Mouse (Mus musculus): ENCODE results near the gene Tmem229b. TPM values are rescaled to one million over a fixed set of nuclear protein-coding genes. Genes with fewer than 3 reads are reported as not detected.
"Not testable (repeated sequence)": the region's sequence is repeated elsewhere in the genome, so short reads cannot be mapped to it uniquely, and the experiment has no call there.

The Tmem229b gene
- polyA plus RNA-seq, 1 experiment from 2014 or later: 6.5 TPM

- no peaks in the 10 kb centered on the region for H3K9me3 ChIP-seq
- H3K36me3 ChIP-seq: no peaks in the 10 kb centered on the region
- no peak overlapping the region for H3K4me2 ChIP-seq
- ATAC-seq (ENCODE audit: insufficient read depth, low FRiP score, low read depth): no peak
- H3K9ac ChIP-seq: no peak overlapping the region
- no peaks in the 10 kb centered on the region for H3K27me3 ChIP-seq (replicated peaks)
- 42% methylated on average over 3 of the region's 3 CpGs for WGBS
- H3K27ac ChIP-seq: no peak overlapping the region
- no peak overlapping the region for H3K4me3 ChIP-seq (replicated peaks)
- no peaks in the 10 kb centered on the region for H3K4me1 ChIP-seq
These were observed 27.9 kb upstream of the Tmem229b start for GRCm38 (mm10) chr12:79035349-79035748.

- 98% methylated on average over 2 of the region's 2 CpGs for WGBS
- Histone ChIP-seq H3K4me2 (no peak overlapping the region), H3K9me3 (no peaks in the 10 kb centered on the region)
These were observed 26.9 kb upstream of the Tmem229b start for GRCm38 (mm10) chr12:79034331-79034730.

GRCm38 (mm10) chr12:79028911-79029861 is 21.8 kb upstream of the Tmem229b start, which contains the start of gene Plekhh1:
Plekhh1 (plus strand) TSS chr12:79029163.
- Histone ChIP-seq H3K36me3 (no peaks in the 10 kb centered on the region), H3K4me3 (replicated peaks) (peak within 1 kb of the TSS; percentile 78), H3K27ac (peak within 1 kb of the TSS; percentile 65), H3K27me3 (replicated peaks) (no peaks in the 10 kb centered on the region), H3K9me3 (no peaks in the 10 kb centered on the region), H3K4me1 (no peaks in the 10 kb centered on the region), H3K4me2 (peak within 1 kb of the TSS; percentile 93), H3K9ac (peak within 1 kb of the TSS; percentile 74)
- peak; percentile 87 for ATAC-seq (ENCODE audit: insufficient read depth, low FRiP score, low read depth)
- WGBS: under 1% methylated on average over 80 of the region's 80 CpGs

More at GRCm38 (mm10) chr12:79034331-79034730, 26.9 kb upstream of the Tmem229b start:
- H3K27ac ChIP-seq: no peak overlapping the region
- H3K36me3 ChIP-seq: no peaks in the 10 kb centered on the region
- H3K4me3 ChIP-seq (replicated peaks): no peak overlapping the region
- no peak for ATAC-seq (ENCODE audit: insufficient read depth, low FRiP score, low read depth)
- no peaks in the 10 kb centered on the region for H3K4me1 ChIP-seq
- no peak overlapping the region for H3K9ac ChIP-seq
- no peaks in the 10 kb centered on the region for H3K27me3 ChIP-seq (replicated peaks)

GRCm38 (mm10) chr12:79027526-79027925 is 20.1 kb upstream of the Tmem229b start:
- not testable (repeated sequence) for H3K36me3 ChIP-seq; H3K27ac ChIP-seq; H3K9me3 ChIP-seq; H3K4me1 ChIP-seq; H3K27me3 ChIP-seq (replicated peaks); H3K4me2 ChIP-seq; ATAC-seq (ENCODE audit: insufficient read depth, low FRiP score, low read depth); H3K4me3 ChIP-seq (replicated peaks); H3K9ac ChIP-seq
- 93% methylated on average over 8 of the region's 8 CpGs for WGBS

- peak; percentile 73 for ATAC-seq (ENCODE audit: insufficient read depth, low FRiP score, low read depth)
- no peak overlapping the region for H3K4me3 ChIP-seq (replicated peaks)
- H3K9ac ChIP-seq: no peak overlapping the region
- H3K4me2 ChIP-seq: no peak overlapping the region
- no peaks in the 10 kb centered on the region for H3K4me1 ChIP-seq
- no peaks in the 10 kb centered on the region for H3K36me3 ChIP-seq
- H3K27ac ChIP-seq: no peak overlapping the region
- no peaks in the 10 kb centered on the region for H3K27me3 ChIP-seq (replicated peaks)
- no peaks in the 10 kb centered on the region for H3K9me3 ChIP-seq
- 10% methylated on average over 3 of the region's 3 CpGs for WGBS
These were observed 15.5 kb upstream of the Tmem229b start for GRCm38 (mm10) chr12:79022882-79023281.

GRCm38 (mm10) chr12:79021902-79022301 is 14.5 kb upstream of the Tmem229b start:
- Histone ChIP-seq H3K36me3 (no peaks in the 10 kb centered on the region), H3K4me1 (no peaks in the 10 kb centered on the region), H3K27me3 (replicated peaks) (no peaks in the 10 kb centered on the region), H3K4me2 (no peak overlapping the region), H3K27ac (no peak overlapping the region), H3K9me3 (no peaks in the 10 kb centered on the region), H3K9ac (no peak overlapping the region), H3K4me3 (replicated peaks) (no peak overlapping the region)
- WGBS: 88% methylated on average over 1 of the region's 1 CpGs
- no peak for ATAC-seq (ENCODE audit: insufficient read depth, low FRiP score, low read depth)

GRCm38 (mm10) chr12:79017994-79018399 is 10.6 kb upstream of the Tmem229b start:
- no peaks in the 10 kb centered on the region for H3K27me3 ChIP-seq (replicated peaks)
- no peak overlapping the region for H3K9ac ChIP-seq
- H3K4me1 ChIP-seq: no peaks in the 10 kb centered on the region
- H3K36me3 ChIP-seq: no peaks in the 10 kb centered on the region
- H3K27ac ChIP-seq: no peak overlapping the region
- no peaks in the 10 kb centered on the region for H3K9me3 ChIP-seq
- no peak for ATAC-seq (ENCODE audit: insufficient read depth, low FRiP score, low read depth)
- no peak overlapping the region for H3K4me3 ChIP-seq (replicated peaks)
- WGBS: 38% methylated on average over 4 of the region's 4 CpGs
- no peak overlapping the region for H3K4me2 ChIP-seq

- Histone ChIP-seq H3K27ac (no peak overlapping the region), H3K9me3 (no peaks in the 10 kb centered on the region), H3K27me3 (replicated peaks) (no peaks in the 10 kb centered on the region), H3K4me2 (no peak overlapping the region), H3K4me1 (no peaks in the 10 kb centered on the region), H3K4me3 (replicated peaks) (no peak overlapping the region), H3K36me3 (no peaks in the 10 kb centered on the region), H3K9ac (no peak overlapping the region)
- ATAC-seq (ENCODE audit: insufficient read depth, low FRiP score, low read depth): no peak
- 58% methylated on average over 5 of the region's 5 CpGs for WGBS
These were observed 8.7 kb upstream of the Tmem229b start for GRCm38 (mm10) chr12:79016109-79016508.

GRCm38 (mm10) chr12:79010569-79010968 is 3.1 kb upstream of the Tmem229b start:
- no peak overlapping the region for H3K4me3 ChIP-seq (replicated peaks)
- H3K27ac ChIP-seq: no peak overlapping the region
- H3K36me3 ChIP-seq: no peaks in the 10 kb centered on the region
- H3K27me3 ChIP-seq (replicated peaks): no peaks in the 10 kb centered on the region
- no peaks in the 10 kb centered on the region for H3K9me3 ChIP-seq
- H3K4me1 ChIP-seq: peaks cover 11% of the 10 kb centered on the region; the same call in 1 of the 2 replicates
- no peak overlapping the region for H3K9ac ChIP-seq
- no peak overlapping the region for H3K4me2 ChIP-seq
- ATAC-seq (ENCODE audit: insufficient read depth, low FRiP score, low read depth): no peak
- WGBS: 38% methylated on average over 3 of the region's 3 CpGs

- WGBS: under 1% methylated on average over 52 of the region's 53 CpGs
- H3K27ac ChIP-seq: 0 out of 2 replicates have a peak overlapping the region, but pooled peaks have one; percentile 32
These were observed 825 bp downstream of the Tmem229b start for GRCm38 (mm10) chr12:79006478-79007125.

GRCm38 (mm10) chr12:79006076-79006475 is 1.4 kb downstream of the Tmem229b start:
- Histone ChIP-seq H3K9ac (no peak overlapping the region), H3K27ac (no peak overlapping the region), H3K4me3 (replicated peaks) (peak overlapping the region; percentile 86), H3K27me3 (replicated peaks) (0 out of 2 replicates have a peak, but pooled peaks cover 8% of the 10 kb centered on the region), H3K4me1 (peaks cover 11% of the 10 kb centered on the region; the same call in 1 of the 2 replicates), H3K4me2 (peak overlapping the region; percentile 94), H3K36me3 (no peaks in the 10 kb centered on the region), H3K9me3 (no peaks in the 10 kb centered on the region)
- whole genome bisulfite sequencing: 33% methylated on average over 9 of the region's 9 CpGs
- no peak for ATAC-seq (ENCODE audit: insufficient read depth, low FRiP score, low read depth)

More at GRCm38 (mm10) chr12:79006478-79007125, 825 bp downstream of the Tmem229b start:
- no peaks in the 10 kb centered on the region for H3K36me3 ChIP-seq
- H3K4me3 ChIP-seq (replicated peaks): peak overlapping the region; percentile 86
- peaks cover 11% of the 10 kb centered on the region; the same call in 1 of the 2 replicates for H3K4me1 ChIP-seq
- 0 out of 2 replicates have a peak, but pooled peaks cover 8% of the 10 kb centered on the region for H3K27me3 ChIP-seq (replicated peaks)
- peak overlapping the region; percentile 46 for H3K9ac ChIP-seq
- no peaks in the 10 kb centered on the region for H3K9me3 ChIP-seq
- H3K4me2 ChIP-seq: peak overlapping the region; percentile 94
- ATAC-seq (ENCODE audit: insufficient read depth, low FRiP score, low read depth): peak; percentile 59; the same call in 1 of the 2 replicates

Measured in stomach, embryonic 15.5 days (tissue).